Mouse (Mus musculus) spleen, adult 12 weeks (tissue): ENCODE data around the gene Ntn1.

Experiments
- DNase-seq: peaks from one replicate; pipeline ENCODE4 v3.0.0; 2022; ENCODE audit warnings: low spot score

Gene Ntn1

DNA sequence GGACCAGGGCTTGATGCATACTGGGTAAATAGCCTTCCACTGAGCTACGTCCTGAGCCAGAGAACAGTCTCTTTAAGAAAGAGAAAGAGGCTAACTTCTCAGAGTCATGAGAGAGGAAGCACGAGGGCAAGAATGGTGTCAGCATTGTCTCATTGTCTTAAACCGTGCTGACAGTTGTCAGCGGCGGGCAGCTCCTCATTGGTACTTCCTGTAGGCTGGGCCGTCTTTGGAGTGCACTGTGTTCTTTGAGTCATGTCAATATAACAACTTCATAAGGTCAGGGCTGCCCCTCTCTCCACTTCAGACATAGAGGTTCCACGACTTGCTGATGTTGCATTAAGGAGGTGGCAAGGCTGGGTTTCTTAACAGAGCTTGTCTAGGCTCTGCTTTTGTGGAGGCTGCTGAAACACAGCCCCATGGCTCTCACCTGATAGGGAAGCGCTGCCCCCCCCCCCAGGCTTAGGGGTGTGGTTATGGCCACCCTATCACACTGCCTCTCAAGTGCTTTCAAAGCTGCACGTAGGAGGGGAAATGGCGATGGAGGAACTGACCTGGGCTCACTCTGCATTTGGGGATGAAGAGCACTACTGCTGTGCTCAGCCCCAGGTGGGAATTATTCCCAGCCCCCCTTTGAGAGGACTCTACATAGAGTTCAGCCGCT is 6.8 kb upstream of the Ntn1 start:
- DNase-seq: no peak

- DNase-seq: no peak
Measured at GRCm38 (mm10) chr11:68405576-68405975, 5.0 kb upstream of the Ntn1 start.

DNA sequence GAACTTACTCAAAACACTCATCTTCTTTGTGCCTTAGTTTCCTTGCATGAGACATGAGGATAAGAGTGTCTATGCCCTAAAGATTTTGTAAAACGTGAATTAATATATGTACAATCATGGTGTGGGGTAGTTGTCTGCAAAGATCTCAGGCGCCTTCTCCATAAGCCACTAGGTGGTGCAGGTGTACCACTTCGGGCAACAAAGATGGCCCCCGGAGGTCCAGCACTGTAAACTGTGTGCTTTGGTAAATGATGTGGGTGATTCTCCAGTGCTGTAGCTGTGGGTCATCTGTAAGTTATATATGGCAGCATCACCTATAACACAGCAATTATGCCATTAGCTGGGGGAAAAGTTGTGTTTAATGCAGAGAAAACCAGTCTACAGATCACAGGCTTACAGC is 3.6 kb upstream of the Ntn1 start:
- DNase-seq: no peak

DNA sequence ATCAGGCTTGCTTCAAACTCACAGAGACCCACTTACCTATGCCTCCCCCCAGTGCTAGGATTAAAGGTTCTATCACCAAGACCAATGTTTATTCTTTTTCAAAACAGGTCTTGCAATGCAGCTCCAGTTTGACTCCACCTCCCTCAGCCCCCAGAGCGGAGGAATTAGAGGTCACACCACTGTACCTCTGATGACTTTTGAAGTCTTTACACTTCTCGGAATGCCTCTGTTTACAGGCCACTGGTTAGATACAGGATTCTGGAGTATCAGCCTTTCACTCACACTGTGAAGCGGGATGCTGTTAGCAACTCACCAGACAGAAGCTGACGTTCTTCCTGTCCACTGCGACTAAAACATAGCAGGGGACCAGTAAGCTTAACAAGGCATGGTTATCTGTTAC is 805 bp upstream of the Ntn1 start:
- no peak for DNase-seq

- no peak for DNase-seq
Measured at GRCm38 (mm10) chr11:68400021-68400671, 477 bp downstream of the Ntn1 start.

DNA sequence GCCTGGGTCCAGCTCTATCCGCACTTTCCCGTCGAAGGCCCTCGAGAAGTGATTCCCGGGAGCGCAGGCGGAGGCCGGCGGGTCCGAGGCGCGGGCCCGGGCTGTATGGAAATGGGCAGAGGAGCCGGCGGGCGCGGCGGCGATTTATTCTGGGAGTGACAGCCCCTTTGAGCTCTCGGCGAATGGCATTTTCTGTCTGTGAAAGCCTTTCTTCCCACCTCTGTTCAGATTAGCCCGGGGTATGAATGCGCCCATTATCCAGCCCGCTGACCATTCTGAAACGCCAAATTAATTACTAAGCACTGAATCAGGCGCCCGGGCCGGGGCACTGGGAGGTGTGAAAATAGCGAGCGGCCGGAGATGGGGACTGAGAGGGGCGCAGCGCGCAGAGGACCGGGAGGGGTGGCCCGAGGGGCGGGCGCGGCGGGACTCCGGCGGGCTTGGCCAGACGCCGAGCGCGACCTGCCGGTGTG is 1.0 kb downstream of the Ntn1 start:
- DNase-seq: no peak

GRCm38 (mm10) chr11:68398891-68399547 is 1.6 kb downstream of the Ntn1 start:
- no peak for DNase-seq

DNA sequence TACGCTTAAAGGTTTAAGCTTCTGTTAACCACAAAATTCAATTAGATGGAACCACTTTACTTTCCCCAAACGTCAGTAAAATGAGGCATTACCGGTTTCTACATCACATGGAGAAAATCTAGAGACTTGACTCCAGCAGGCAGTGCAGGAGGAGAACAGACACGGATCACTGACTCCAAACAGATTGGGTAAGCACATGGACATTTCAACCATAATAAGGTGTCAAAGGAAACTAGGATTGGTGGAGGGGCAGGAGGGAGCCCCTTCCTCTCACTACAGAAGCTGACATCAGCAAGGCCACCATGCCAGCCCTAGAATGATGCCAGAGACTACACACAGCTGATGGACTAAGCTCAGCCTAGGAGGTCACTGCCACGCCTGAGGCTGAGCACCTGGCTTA is 5.1 kb downstream of the Ntn1 start:
- no peak for DNase-seq

- DNase-seq: no peak
Measured at GRCm38 (mm10) chr11:68394749-68395148, 5.9 kb downstream of the Ntn1 start.

GRCm38 (mm10) chr11:68393897-68394490 is 6.6 kb downstream of the Ntn1 start:
- DNase-seq: no peak

DNA sequence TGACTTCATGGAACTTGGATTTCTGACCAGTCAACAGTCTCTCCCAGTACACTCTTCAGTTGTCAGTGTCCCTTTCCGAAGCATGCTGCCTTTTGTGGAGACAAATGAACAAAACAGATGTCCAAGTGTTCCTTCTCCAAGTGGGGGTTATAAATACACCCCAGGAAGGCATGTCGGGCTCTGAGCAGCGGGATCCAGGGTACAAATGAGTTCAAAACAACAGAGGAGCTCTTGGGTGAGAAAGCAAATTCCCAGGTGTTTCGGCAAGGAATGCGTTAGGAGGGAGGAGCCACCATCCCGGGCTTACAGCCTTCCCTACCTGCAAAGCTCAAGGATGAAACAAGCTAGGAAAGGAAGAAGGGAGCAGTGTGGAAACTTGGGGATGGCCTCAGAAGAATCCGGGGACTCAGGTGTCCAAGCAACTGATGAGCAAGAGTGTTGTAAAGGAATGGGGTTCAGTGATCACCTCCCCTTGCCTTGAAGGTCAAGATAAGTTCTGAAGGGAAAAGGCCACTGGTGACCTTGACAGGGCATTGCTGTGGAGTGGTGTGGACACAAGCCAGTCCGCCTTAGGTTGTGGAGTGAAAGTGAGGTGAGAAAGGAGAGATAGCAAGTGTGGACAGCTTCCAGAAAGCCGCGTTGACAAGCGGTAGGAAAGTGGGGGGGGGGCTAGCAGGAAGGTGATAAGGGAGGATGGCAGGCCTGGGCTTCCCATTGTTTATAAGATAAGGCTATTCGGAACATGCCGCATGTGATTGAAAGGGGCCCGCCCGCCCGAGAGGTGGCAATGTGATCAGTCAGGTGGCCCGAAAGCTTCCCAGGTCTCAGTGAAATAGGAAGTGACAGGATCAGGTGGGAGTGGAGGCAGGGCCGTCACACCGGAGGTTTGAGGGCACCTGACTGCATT is 10.0 kb downstream of the Ntn1 start:
- no peak for DNase-seq

DNA sequence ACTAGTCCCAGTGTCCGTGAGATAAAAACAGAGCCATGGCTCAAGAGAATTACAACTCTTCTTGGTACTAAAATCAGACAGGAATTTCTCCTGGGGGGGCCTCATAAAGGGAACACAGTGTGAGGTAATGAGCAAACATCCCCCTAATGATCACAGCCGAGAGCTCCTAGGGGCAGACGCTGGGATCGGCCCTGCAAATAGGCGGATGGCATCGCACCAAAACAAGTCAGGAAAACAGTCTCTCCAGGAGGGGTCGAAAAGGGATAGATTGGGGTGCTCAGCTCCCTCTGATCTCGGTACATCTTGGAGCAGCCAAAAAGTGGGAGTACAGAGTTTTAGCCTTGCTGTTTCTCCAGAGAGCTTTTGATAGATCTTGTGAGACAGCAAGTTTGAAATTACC is 11.0 kb downstream of the Ntn1 start:
- no peak for DNase-seq

DNA sequence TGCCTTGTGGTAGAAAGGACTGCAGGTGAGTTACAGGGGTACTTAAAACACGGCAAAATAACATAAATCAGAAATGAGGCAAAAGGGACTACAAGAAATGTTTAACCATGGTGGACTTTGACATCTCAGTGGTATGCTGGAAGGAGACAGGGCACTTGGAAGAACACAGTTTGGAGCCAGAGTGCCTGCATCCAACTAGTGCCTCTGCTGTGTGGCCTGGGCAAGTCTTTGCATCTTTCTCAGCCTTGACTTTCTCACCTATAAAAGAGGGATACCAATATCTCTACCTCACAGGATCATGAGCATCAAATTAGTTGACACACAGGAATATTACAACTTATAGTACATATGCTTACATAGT is 12.0 kb downstream of the Ntn1 start:
- DNase-seq: no peak

DNA sequence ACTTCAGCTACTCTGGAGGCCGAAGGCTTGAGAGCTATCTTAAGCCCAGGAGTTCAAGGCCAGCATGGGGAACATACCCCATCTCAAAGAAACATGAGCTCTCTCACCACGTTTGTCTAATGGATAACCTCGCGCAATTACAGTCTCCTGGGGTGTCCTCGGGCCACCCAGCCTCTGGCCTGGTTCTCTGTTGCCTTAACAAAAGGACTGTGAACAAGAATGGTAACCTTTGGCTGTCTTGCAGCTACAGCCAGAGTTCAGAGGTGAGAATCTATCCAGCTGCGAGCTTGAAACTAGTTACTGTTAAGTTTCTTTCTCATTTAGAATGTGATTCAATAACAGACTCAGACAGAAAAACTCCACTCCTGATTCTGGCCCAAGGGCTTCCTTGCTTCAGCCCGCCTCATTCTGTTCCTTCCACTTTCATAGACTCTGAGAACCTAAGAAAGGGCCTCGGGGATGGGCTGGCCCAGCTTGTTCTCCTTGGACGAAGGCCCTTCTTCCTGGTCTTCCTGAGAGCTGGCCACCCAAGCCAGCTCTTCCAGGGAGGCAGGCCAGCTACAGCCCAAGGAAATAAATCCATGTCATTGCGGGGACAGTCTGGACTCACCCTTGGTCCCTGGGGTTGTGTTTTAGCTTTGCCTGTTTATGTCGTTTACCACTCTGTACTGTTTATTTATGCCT is 12.5 kb downstream of the Ntn1 start:
- no peak for DNase-seq

DNA sequence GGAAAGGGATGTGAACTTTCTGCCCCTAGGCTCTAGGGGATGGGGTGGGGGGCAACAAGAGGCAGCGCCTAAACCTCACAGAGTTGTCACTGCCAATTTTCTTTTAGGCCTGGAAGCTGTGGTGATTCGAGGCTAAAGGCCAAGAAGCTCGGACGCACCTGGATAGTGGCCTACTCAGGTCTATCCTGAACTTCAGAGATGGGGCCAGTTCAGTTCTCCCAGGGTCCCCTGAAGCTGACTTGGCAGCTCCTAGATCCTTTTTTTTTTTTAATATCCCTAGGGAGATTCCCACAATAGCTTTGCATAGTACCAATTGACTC is 13.2 kb downstream of the Ntn1 start:
- no peak for DNase-seq

- no peak for DNase-seq
Measured at GRCm38 (mm10) chr11:68386589-68387440, 13.8 kb downstream of the Ntn1 start.

DNA sequence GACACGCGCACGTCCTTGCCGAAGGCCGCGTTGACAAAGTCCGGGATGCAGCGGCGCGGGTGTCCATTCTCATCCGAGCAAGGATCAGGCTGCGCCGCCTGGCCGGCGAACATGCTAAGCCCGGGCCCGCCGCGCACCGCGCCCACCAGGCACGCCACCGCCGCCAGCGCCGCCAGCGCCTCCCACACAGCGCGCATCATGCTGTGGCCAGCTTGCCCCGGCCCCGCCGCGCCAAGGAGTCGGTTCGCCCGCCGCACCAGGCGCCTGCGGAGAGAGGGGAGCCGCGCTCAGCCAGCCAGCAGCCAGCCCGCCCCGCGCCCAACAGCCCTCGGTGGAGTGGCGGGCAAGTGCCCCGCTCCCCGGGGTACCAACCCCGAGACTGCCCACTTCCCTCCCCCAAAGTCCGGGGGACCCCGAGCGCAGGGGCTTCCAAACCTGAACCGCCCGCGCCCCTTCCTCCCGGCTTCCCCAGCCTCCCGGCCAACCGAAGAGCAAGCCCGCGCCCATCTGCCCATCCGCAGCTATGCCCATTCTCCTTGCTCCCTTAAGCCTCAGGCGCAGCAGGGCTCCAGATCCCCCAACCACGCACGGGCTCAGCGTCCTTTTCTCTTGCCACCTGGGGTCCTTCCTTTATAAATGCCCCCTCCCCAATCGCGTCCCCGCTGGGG is 14.6 kb downstream of the Ntn1 start:
- no peak for DNase-seq

- DNase-seq: no peak
Measured at GRCm38 (mm10) chr11:68385021-68385821, 15.4 kb downstream of the Ntn1 start.

DNA sequence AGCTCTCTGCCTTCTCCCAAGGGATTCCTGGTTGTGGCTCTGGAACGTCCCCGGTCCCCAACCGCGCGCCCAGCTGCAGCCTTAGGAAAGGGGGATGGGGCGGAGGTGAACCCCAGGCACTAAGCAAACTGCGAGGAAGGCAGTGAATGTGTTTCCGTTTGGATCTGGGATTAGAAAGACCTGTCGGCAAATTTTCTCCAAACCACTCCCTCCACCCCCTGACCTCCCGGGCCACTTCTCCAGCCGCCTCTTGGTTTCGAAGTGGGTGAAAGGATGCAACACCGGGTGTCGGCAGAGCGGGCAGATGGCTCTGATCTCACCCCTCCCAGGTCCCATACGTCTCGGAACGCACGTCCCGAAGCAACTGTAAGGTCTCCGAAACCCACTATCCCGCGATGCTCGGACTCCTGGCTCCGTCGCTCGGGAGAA is 16.0 kb downstream of the Ntn1 start:
- no peak for DNase-seq
